Mouse (Mus musculus) inflammation-experienced regulatory T-cells, adult 6 months (primary cell): ENCODE results near the gene Ddb2. TPM values are rescaled to one million over a fixed set of nuclear protein-coding genes. Genes with fewer than 3 reads are reported as not detected.

Experiments used
- ATAC-seq: one replicate; pipeline ENCODE4 v1.8.0; 2017
- polyA plus RNA-seq, 3 experiments: library from polyadenylated mRNA; unstranded; fragments of 100-300 nt; shearing (Covaris generic); gene quantifications; one replicate each; pipeline ENCODE4 v1.2.1; 2017

Gene Ddb2
- polyA plus RNA-seq, 3 experiments from 2014 or later = 56.2 to 82.8 (median 75.2) TPM

GRCm38 (mm10) chr2:91254725-91255380 lies 18.1 kb upstream of the Ddb2 start:
- ATAC-seq = no peak

GRCm38 (mm10) chr2:91252512-91252911 lies 15.7 kb upstream of the Ddb2 start:
- ATAC-seq = no peak

GRCm38 (mm10) chr2:91252001-91252400 lies 15.2 kb upstream of the Ddb2 start:
- no peak for ATAC-seq

- ATAC-seq = no peak
Observed at GRCm38 (mm10) chr2:91248366-91248765, 11.6 kb upstream of the Ddb2 start.

- no peak for ATAC-seq
Observed at GRCm38 (mm10) chr2:91244557-91245228, 7.9 kb upstream of the Ddb2 start.

- no peak for ATAC-seq
Observed at GRCm38 (mm10) chr2:91243416-91243815, 6.6 kb upstream of the Ddb2 start.

GRCm38 (mm10) chr2:91242547-91242946 lies 5.8 kb upstream of the Ddb2 start:
- ATAC-seq = no peak

- ATAC-seq = peak; percentile 14
Observed at GRCm38 (mm10) chr2:91237511-91238080, 814 bp upstream of the Ddb2 start.

GRCm38 (mm10) chr2:91229735-91230134 lies 7.0 kb downstream of the Ddb2 start:
- no peak for ATAC-seq

GRCm38 (mm10) chr2:91223614-91224013 lies 13.2 kb downstream of the Ddb2 start:
- ATAC-seq = no peak

- ATAC-seq = no peak
Observed at GRCm38 (mm10) chr2:91220501-91220900, 16.3 kb downstream of the Ddb2 start.

- ATAC-seq = no peak
Observed at GRCm38 (mm10) chr2:91217032-91217431, 19.8 kb downstream of the Ddb2 start.

- no peak for ATAC-seq
Observed at GRCm38 (mm10) chr2:91213311-91213710, 23.5 kb downstream of the Ddb2 start.

GRCm38 (mm10) chr2:91206254-91206775 lies 30.5 kb downstream of the Ddb2 start:
- no peak for ATAC-seq

GRCm38 (mm10) chr2:91202972-91203656 lies 33.7 kb downstream of the Ddb2 start:
- ATAC-seq = peak; percentile 62

- ATAC-seq = peak; percentile 78
Observed at GRCm38 (mm10) chr2:91202222-91202971, 34.4 kb downstream of the Ddb2 start, which contains the start of the genes Nr1h3 and Acp2. Gene Nr1h3, minus strand, starts transcription at chr2:91202834. Gene Acp2, plus strand, starts transcription at chr2:91202885.

GRCm38 (mm10) chr2:91198888-91199287 lies 37.9 kb downstream of the Ddb2 start:
- no peak for ATAC-seq

GRCm38 (mm10) chr2:91196577-91197001 lies 40.2 kb downstream of the Ddb2 start:
- no peak for ATAC-seq

- peak; percentile 69 for ATAC-seq
Observed at GRCm38 (mm10) chr2:91194624-91195332, 42.0 kb downstream of the Ddb2 start.

GRCm38 (mm10) chr2:91190501-91190900 lies 46.3 kb downstream of the Ddb2 start:
- ATAC-seq = no peak

GRCm38 (mm10) chr2:91187431-91187830 lies 49.4 kb downstream of the Ddb2 start:
- peak; percentile 33 for ATAC-seq
